Mouse (Mus musculus) layer of hippocampus, adult 2 months (tissue): ENCODE data around the gene Ackr2. TPM values are rescaled to one million over a fixed set of nuclear protein-coding genes. Genes with fewer than 3 reads are reported as not detected.

Experiments
- DNase-seq, 2 experiments: peaks; one replicate each; pipeline ENCODE4 v3.0.0; 2022; ENCODE audit warnings: low spot score in 2 of 2
- H3K27ac ChIP-seq: fragments of 200-600 bp; 2 replicates; pipeline ENCODE4 v1.8.1; 2022
- H3K4me3 ChIP-seq: fragments of 200-600 bp; 2 replicates; pipeline ENCODE4 v1.8.1; 2022; ENCODE audit warnings: mild to moderate bottlenecking
- CTCF ChIP-seq: fragments of 200-600 bp; conservative IDR thresholded peaks from 2 replicates; pipeline ENCODE4 v1.8.1; 2022; ENCODE audit warnings: antibody characterized with exemption, mild to moderate bottlenecking, moderate library complexity
- total RNA-seq, 2 experiments: library from RNA; stranded (reverse); gene quantifications; 2 replicates each; pipeline ENCODE4 v1.2.3; 2021

The Ackr2 gene
- total RNA-seq, 2 experiments from 2014 or later, result 1.7 to 2.3 TPM

DNA sequence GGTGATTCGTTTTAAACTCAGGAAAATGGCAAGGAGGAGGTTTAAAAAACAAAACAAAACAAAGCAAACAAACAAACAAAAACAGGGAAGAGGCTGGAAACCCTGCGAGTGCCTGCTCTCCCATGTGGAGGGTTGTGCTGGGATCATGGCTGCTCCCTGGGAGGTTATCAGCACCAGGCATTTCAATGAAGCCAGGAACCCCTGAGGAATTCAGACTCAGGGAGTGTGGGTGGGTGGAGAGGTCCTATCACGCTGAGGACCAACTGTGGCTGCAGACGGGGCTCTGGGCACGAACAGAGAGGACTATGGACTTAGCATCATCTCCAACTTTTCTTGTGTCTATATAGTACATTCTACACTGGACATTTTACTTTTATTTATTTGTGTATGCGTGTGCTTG is 1.2 kb downstream of the Ackr2 start:
- H3K27ac ChIP-seq, result no peak overlapping the region
- no peak for DNase-seq
- no peak for TF ChIP-seq CTCF
- no peak overlapping the region for H3K4me3 ChIP-seq

GRCm38 (mm10) chr9:121900282-121900855 is 2.2 kb downstream of the Ackr2 start:
- DNase-seq, result no peak
- H3K27ac ChIP-seq, result no peak overlapping the region
- TF ChIP-seq CTCF, result no peak
- no peak overlapping the region for H3K4me3 ChIP-seq

DNA sequence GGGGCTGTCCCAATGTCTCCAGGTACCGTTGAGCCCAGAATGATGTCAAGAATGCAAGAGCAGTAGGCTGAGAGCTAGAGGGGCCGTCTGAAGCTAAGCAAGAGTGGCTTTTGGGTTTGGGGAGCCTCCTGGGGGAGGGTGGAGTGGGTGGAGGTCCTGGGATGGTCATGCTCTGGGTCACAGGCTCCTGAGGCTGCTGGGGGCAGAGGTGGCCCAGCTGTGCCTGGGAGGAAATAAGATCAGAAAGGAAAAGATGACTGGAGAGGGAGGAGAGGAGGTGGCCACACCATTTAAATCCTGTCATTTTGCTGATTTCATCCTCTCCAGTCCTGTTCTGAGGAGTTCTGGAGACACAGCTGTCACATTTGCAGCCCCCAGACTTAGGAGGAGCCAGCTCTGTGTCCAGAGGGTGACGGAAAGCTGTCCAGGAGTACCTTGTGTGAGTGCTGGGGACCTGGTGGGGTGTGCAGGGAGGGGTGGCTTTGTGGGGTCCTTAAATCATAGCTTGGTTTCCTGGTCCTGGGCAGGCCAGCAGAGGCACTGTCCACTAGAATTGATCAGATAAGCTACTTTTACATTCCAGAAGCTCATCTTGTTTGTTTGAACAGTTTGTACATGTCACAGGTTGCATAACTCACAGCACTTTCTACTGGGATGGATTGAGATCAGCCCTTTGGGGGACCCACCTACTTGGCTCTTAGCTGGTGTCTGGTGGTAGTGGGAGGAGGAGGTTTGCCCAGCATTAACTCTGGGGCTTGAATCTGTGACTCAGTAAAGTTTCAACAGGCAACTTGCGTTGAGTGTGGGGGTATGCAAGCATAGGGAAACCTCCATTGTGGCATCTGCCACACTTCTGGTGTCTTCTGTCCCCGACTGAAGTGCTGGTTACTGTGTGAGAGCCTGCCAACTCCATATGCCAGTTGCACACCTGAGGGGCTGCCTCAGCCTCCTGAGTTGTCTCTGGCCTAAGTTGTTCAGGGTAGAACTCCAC is 3.9 kb downstream of the Ackr2 start:
- DNase-seq, result peak in 1 of 2 experiments; percentile 6
- no peak for TF ChIP-seq CTCF
- no peak overlapping the region for H3K4me3 ChIP-seq
- H3K27ac ChIP-seq, result no peak overlapping the region

- no peak for TF ChIP-seq CTCF
- H3K4me3 ChIP-seq, result no peak overlapping the region
- no peak for DNase-seq
- H3K27ac ChIP-seq, result no peak overlapping the region
Observed at GRCm38 (mm10) chr9:121903476-121904305, 5.5 kb downstream of the Ackr2 start.

DNA sequence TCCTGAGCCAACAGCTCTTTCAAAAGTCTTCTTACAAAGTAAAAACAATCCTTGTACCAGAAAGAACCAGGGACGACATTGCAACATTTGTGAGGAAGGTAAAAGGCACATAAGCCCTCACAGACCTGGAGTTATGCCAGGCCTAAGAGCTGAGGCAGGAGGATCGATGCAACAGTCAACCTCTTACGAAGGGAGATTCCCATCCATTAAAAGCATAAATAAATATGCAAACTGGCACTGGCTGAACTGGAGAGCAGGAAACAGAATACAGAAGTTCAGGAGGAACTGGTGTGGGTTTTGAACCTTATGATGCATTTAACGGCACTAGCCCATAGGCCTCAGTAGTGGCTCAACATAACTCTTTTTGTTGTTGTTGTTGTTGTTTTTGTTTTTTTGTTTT is 6.2 kb downstream of the Ackr2 start:
- no peak for DNase-seq
- Histone ChIP-seq H3K27ac (no peak overlapping the region), H3K4me3 (no peak overlapping the region)
- TF ChIP-seq CTCF, result no peak

DNA sequence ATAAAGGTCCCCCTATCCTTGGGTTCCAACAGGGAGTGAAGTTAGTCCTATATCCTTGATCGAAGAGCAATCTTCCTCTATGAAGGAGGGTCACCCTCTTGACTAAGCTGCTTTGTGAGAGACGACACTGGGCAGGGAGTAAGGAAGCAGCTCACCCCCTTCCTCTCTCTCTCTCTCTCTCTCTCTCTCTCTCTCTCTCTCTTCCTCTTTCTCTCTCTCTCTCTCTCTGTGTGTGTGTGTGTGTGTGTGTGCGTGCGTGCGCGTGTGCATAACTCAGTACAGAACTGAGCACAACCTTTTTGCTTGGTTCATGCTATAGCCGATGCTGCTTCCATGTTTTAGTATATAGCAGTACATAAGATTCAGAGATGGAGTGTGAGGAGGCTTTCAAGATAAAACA is 6.8 kb downstream of the Ackr2 start:
- Histone ChIP-seq H3K27ac (peak overlapping the region; percentile 74; the same call in 1 of the 2 replicates), H3K4me3 (no peak overlapping the region)
- no peak for DNase-seq
- TF ChIP-seq CTCF, result no peak

- no peak for DNase-seq
- Histone ChIP-seq H3K4me3 (no peak overlapping the region), H3K27ac (peak overlapping the region; percentile 74)
- peak; percentile 25 for TF ChIP-seq CTCF
Observed at GRCm38 (mm10) chr9:121905556-121906185, 7.5 kb downstream of the Ackr2 start.

DNA sequence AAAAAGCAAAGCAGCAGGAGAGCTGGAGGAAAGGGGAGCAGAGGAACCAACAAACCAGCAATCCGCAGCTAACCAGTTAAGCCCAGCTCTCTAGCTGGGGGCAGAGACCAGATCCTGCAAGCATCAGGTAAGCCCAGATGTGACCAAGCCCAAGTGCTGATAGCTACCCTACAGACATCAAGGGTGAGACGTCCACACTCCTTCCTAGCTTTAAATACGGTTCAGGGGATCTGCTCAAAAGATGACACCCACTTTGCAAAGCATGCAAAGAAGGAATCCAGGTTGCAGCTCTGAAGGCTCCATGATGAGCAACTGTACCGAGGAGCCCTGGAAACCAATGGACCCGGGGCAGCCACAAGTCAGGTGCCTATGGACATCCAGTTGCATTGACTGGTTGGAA is 8.3 kb downstream of the Ackr2 start:
- Histone ChIP-seq H3K27ac (peak overlapping the region; percentile 72), H3K4me3 (no peak overlapping the region)
- no peak for DNase-seq
- TF ChIP-seq CTCF, result no peak

GRCm38 (mm10) chr9:121907356-121908070 is 9.4 kb downstream of the Ackr2 start:
- no peak for TF ChIP-seq CTCF
- H3K27ac ChIP-seq, result no peak overlapping the region; the same call in 1 of the 2 replicates
- DNase-seq, result no peak
- H3K4me3 ChIP-seq, result no peak overlapping the region

DNA sequence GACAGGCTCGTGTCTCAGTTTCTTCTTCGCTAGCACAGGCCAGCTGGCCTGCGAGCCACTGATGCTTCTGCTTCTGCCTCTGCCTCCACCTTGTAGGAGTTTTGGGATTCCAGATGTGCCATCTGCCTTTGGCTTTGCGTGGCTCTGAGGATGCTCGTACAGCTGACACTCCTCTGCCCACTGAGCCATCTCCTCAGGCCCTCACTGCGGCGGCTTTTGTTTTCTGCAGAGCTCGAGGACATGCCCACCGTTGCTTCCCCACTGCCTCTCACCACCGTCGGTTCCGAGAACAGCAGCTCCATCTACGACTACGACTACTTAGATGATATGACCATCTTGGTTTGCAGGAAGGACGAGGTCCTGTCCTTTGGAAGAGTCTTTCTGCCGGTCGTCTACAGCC is 10.2 kb downstream of the Ackr2 start:
- DNase-seq, result no peak
- TF ChIP-seq CTCF, result no peak
- Histone ChIP-seq H3K27ac (no peak overlapping the region), H3K4me3 (no peak overlapping the region)

- H3K27ac ChIP-seq, result no peak overlapping the region
- no peak for TF ChIP-seq CTCF
Observed at GRCm38 (mm10) chr9:121909635-121910034, 11.5 kb downstream of the Ackr2 start.

DNA sequence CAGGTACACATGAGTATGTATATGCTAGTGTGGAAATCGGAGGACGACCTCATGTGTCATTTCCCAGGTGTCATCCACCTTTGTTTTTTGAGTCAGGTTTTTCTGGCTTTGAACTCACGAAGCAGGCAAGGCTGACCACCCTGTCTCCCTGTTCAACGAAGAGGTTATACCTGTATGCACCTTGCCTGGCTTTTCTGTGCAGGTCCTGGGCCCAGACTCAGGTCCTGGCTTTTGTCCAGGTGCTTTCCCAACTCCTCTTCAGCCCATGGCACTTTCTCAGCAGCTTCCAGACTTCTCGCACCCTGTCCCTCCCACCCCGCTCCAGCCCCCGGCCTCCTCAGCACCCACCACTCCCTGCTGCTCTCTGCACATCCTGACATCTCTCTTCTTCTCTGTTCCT is 13.0 kb downstream of the Ackr2 start:
- no peak for DNase-seq
- H3K27ac ChIP-seq, result no peak overlapping the region
- TF ChIP-seq CTCF, result no peak
- H3K4me3 ChIP-seq, result no peak overlapping the region

More at GRCm38 (mm10) chr9:121909635-121910034, 11.5 kb downstream of the Ackr2 start:
- no peak overlapping the region for H3K4me3 ChIP-seq
- no peak for DNase-seq
